In genomic region chr15:12433893-12434599, GRCm38 (mm10) we compare ENCODE assay signal across 11 mouse cellular contexts.
DNase-seq lines count a peak whose midpoint lies in the region; ATAC-seq and TF ChIP-seq lines count a peak whose summit lies in the region.
"Had no signal": no experiment of that assay in that cellular context is flagged by ENCODE, and none has a peak within 500 bp of the region (broad histone marks: within the 10 kb centered on the region; RNA-seq: fewer than 3 reads in every experiment).

No protein-coding gene starts in this region.

- no peaks in the 10 kb centered on the region for H3K36me3 ChIP-seq in intestine, embryonic 15.5 days
- H3K36me3 ChIP-seq in intestine, postnatal 0 days (ENCODE audit: control insufficient read depth, insufficient read depth), result no peaks in the 10 kb centered on the region
- no peaks in the 10 kb centered on the region for H3K36me3 ChIP-seq in lung, embryonic 16.5 days (ENCODE audit: control insufficient read depth, insufficient read depth, low read length)
- H3K36me3 ChIP-seq: G1E had no signal

- TF ChIP-seq CTCF in intestine, postnatal 0 days (IDR thresholded peaks at IDR 0.05; ENCODE audit: low read depth), result no peak

- DNase-seq in right cerebral cortex, postnatal 4 days, result peak; percentile 22
- DNase-seq in right cerebral cortex, postnatal 25 days, result no peak
- peak; percentile 86 for DNase-seq in urinary bladder, postnatal 14 days (ENCODE audit: low spot score)
- DNase-seq in layer of hippocampus, adult 9-10 months (ENCODE audit: low spot score), result no peak
- DNase-seq: thymus, postnatal 36 days had no signal

- WGBS in intestine, embryonic 15.5 days, result 24% methylated on average over 19 of the region's 19 CpGs
- WGBS in intestine, postnatal 0 days, result 23% methylated on average over 19 of the region's 19 CpGs
- WGBS in lung, embryonic 16.5 days, result 13% methylated on average over 19 of the region's 19 CpGs

- no peak overlapping the region for H3K9ac ChIP-seq in intestine, embryonic 15.5 days
- no peak overlapping the region for H3K9ac ChIP-seq in intestine, postnatal 0 days (ENCODE audit: low read depth, low read length)
- no peak overlapping the region for H3K9ac ChIP-seq in lung, embryonic 16.5 days (ENCODE audit: low read length)
- H3K9ac ChIP-seq: hindbrain, embryonic 14.5 days had no signal

- no peak overlapping the region for H3K4me2 ChIP-seq in intestine, embryonic 15.5 days (replicated peaks)
- no peak overlapping the region; the same call in 1 of the 2 replicates for H3K4me2 ChIP-seq in intestine, postnatal 0 days (replicated peaks; ENCODE audit: low read depth)
- peak overlapping the region; percentile 23; the same call in 1 of the 2 replicates for H3K4me2 ChIP-seq in lung, embryonic 16.5 days (ENCODE audit: low read depth, low read length)
- H3K4me2 ChIP-seq: hindbrain, embryonic 14.5 days had no signal

- H3K9me3 ChIP-seq in intestine, embryonic 15.5 days, result no peaks in the 10 kb centered on the region
- no peaks in the 10 kb centered on the region for H3K9me3 ChIP-seq in intestine, postnatal 0 days (ENCODE audit: control insufficient read depth)
- H3K9me3 ChIP-seq in lung, embryonic 16.5 days (ENCODE audit: control insufficient read depth, low read length), result no peaks in the 10 kb centered on the region
- H3K9me3 ChIP-seq: G1E had no signal

- no peaks in the 10 kb centered on the region for H3K27me3 ChIP-seq in intestine, embryonic 15.5 days (replicated peaks)
- no peaks in the 10 kb centered on the region for H3K27me3 ChIP-seq in intestine, postnatal 0 days (replicated peaks; ENCODE audit: control insufficient read depth, insufficient read depth, low read length)
- H3K27me3 ChIP-seq in lung, embryonic 16.5 days (ENCODE audit: control insufficient read depth, insufficient read depth, low read depth, low read length), result no peaks in the 10 kb centered on the region

- H3K27ac ChIP-seq in intestine, embryonic 15.5 days, result no peak overlapping the region
- H3K27ac ChIP-seq in intestine, postnatal 0 days (ENCODE audit: low read depth, low read length), result no peak overlapping the region
- 0 out of 2 replicates have a peak overlapping the region, but pooled peaks have one; percentile 23 for H3K27ac ChIP-seq in lung, embryonic 16.5 days (ENCODE audit: low read length)
- H3K27ac ChIP-seq: hindbrain, embryonic 14.5 days had no signal

- no peak overlapping the region for H3K4me3 ChIP-seq in intestine, embryonic 15.5 days (replicated peaks)
- H3K4me3 ChIP-seq in intestine, postnatal 0 days (ENCODE audit: low read depth, low read length), result no peak overlapping the region
- no peak overlapping the region for H3K4me3 ChIP-seq in lung, embryonic 16.5 days (ENCODE audit: low read length)

- ATAC-seq in intestine, embryonic 15.5 days, result 0 out of 2 replicates have a peak, but pooled peaks have one; percentile 17
- no peak for ATAC-seq in intestine, postnatal 0 days
- peak; percentile 66 for ATAC-seq in lung, embryonic 16.5 days (ENCODE audit: low read depth)
- ATAC-seq in CD4-positive, CD25-positive, alpha-beta regulatory T cell, adult 4 months, result no peak

- peaks cover 10% of the 10 kb centered on the region for H3K4me1 ChIP-seq in intestine, embryonic 15.5 days (replicated peaks)
- H3K4me1 ChIP-seq in intestine, postnatal 0 days (replicated peaks; ENCODE audit: control insufficient read depth, insufficient read depth, low read length), result no peaks in the 10 kb centered on the region
- peaks cover 8% of the 10 kb centered on the region for H3K4me1 ChIP-seq in lung, embryonic 16.5 days (replicated peaks; ENCODE audit: control insufficient read depth, insufficient read depth, low read length)

Comparison
In these comparisons a context has a peak if more than half of its experiments do, and no peak if none do; other contexts are left out.
1. ATAC-seq: peak in intestine, embryonic 15.5 days (single experiment) and lung, embryonic 16.5 days (single experiment); none in intestine, postnatal 0 days (single experiment) and CD4-positive, CD25-positive, alpha-beta regulatory T cell, adult 4 months (single experiment).
2. DNase-seq: peak in right cerebral cortex, postnatal 4 days (single experiment) and urinary bladder, postnatal 14 days (single experiment); none in right cerebral cortex, postnatal 25 days (single experiment) and layer of hippocampus, adult 9-10 months (single experiment).